Mouse (Mus musculus) leukemia stem cell, adult 10-12 weeks (primary cell): ENCODE data around the gene Klra3. TPM values are rescaled to one million over a fixed set of nuclear protein-coding genes. Genes with fewer than 3 reads are reported as not detected.

Source experiments
- polyA plus RNA-seq: library from polyadenylated mRNA; stranded (reverse); fragments of >175 nt; gene quantifications from 2 replicates; pipeline ENCODE4 v1.2.3, GENCODE M21; 2012; ENCODE audit warnings: low replicate concordance

Klra3 gene
- polyA plus RNA-seq = 0.43 TPM in 1 of 2 replicates, not detected in the other

DNA sequence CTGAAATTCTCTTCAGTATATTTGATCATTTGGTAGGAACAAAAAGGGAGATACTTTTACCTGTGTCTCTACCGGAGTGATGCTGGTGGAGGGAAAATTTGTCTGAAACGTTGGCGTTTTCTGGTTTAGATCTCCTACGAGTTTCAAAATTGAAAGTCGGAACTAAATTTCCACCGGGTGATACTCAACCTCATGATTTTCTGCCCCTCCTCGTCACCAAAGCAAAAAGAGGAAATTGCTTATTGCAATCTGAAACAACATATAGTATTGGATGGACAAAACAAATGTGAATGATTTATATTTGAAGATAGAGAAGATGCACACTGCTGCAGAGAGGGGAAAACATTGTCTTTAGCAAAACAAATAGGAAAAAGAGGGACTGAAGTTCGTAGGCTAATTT lies at the start of gene Klra3:
Gene Klra3, minus strand, starts transcription at position 164 of the 400 bp plus-strand sequence.

DNA sequence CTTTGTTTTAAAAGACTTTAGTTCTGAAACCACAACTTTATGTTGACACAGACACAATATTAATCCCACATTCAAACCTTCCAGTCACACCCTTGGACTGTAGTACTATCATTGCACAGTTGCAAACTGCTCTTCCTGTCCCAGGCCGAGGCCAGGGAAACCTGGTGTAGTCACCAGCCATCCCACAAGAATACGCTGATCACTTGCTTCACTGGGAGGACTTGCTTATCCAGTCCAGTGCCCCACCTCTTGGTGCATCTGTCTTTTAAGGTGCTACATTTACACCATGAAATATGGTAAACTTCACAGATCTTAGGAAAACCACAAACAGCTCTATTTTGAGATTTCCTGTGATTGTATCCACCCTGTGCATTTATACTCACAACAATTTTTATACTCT lies 49.4 kb upstream of the Klra3 start, which contains the start of gene Klra1:
Gene Klra1, minus strand, starts transcription at position 125 of the 400 bp plus-strand sequence.

DNA sequence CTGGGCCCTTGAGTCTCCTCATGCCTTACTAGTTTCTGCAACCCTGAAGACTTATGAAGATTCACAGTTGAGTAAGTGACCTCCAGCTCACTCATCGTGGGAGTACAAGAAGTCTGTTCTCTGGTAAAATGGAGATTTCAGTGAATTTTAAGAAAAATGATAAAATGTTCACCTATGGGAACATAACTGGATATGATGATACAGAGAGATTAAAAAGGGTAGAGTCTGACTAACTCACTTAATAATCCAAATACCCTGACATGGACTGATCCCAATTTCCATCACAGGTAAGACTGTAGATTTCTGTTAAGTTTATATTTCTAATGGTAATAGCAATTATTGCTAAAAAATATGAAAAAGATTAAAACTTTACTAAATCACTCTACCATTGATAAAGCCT lies 55.5 kb downstream of the Klra3 start, which contains the start of gene Klra10:
Gene Klra10, minus strand, starts transcription at position 101 of the 400 bp plus-strand sequence.

Other genes starting within 250 kb of the Klra3 start
- gene Klra8, start 207.7 kb downstream of the Klra3 start, polyA plus RNA-seq = not detected in 2 replicates
- gene Klra9, start 144.5 kb downstream of the Klra3 start, polyA plus RNA-seq = not detected in 2 replicates
- gene Klra7, start 104.3 kb downstream of the Klra3 start, polyA plus RNA-seq = not detected in 2 replicates
- gene Klra10, start 55.6 kb downstream of the Klra3 start, polyA plus RNA-seq = not detected in 2 replicates
- gene Klra1, start 49.3 kb upstream of the Klra3 start, polyA plus RNA-seq = not detected in 2 replicates